Mouse (Mus musculus) right cerebral cortex, postnatal 14 days (tissue): ENCODE measurements around the gene Cox6a2.

Source experiments
- DNase-seq: peaks from one replicate; pipeline ENCODE4 v3.0.0; 2022

Gene Cox6a2

GRCm38 (mm10) chr7:128206152-128206551 is at the start of gene Cox6a2:
Gene Cox6a2 (minus strand): TSS chr7:128206387.
- DNase-seq, result no peak

DNA sequence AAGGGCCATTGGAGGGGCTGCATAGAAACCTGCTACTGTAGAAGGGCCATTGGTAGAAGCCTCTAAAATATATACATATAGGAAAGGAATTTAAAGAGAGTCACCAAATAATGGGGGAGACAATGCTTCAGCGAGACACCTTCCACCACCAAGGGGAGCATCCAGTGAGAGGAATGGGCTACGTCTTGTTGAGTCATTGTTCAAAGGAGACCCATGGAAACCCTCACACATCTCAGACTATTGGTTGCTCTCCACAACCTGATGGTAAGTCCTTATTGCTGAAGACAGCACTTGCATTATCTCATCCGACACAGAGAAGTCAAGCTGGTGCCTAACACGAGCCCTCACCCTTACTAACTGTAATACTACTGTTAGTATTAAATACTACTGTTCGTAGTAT is 49.6 kb upstream of the Cox6a2 start:
- no peak for DNase-seq

DNA sequence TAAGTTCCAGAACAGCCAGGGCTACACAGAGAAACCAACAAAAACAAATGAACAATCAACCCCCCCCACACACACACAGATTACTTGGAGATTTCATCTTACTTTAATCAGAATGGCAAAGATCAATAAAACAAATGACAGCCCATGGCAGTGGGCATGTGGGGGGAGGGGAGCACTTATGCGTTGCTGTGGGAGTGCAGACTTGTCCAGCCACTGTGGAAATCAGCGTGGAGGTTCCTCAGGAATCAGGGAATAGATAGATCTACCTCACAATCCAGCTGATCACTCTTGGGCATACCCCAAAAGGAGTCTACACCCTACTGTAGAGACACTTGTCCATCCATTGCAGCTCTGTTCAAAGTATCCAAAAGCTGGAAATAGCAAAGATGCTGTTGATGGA is 48.8 kb upstream of the Cox6a2 start:
- DNase-seq, result no peak

- peak; percentile 75 for DNase-seq
Observed at GRCm38 (mm10) chr7:128252609-128253008, 46.4 kb upstream of the Cox6a2 start.

GRCm38 (mm10) chr7:128251946-128252345 is 45.8 kb upstream of the Cox6a2 start:
- no peak for DNase-seq

- no peak for DNase-seq
Observed at GRCm38 (mm10) chr7:128249998-128250397, 43.8 kb upstream of the Cox6a2 start.

DNA sequence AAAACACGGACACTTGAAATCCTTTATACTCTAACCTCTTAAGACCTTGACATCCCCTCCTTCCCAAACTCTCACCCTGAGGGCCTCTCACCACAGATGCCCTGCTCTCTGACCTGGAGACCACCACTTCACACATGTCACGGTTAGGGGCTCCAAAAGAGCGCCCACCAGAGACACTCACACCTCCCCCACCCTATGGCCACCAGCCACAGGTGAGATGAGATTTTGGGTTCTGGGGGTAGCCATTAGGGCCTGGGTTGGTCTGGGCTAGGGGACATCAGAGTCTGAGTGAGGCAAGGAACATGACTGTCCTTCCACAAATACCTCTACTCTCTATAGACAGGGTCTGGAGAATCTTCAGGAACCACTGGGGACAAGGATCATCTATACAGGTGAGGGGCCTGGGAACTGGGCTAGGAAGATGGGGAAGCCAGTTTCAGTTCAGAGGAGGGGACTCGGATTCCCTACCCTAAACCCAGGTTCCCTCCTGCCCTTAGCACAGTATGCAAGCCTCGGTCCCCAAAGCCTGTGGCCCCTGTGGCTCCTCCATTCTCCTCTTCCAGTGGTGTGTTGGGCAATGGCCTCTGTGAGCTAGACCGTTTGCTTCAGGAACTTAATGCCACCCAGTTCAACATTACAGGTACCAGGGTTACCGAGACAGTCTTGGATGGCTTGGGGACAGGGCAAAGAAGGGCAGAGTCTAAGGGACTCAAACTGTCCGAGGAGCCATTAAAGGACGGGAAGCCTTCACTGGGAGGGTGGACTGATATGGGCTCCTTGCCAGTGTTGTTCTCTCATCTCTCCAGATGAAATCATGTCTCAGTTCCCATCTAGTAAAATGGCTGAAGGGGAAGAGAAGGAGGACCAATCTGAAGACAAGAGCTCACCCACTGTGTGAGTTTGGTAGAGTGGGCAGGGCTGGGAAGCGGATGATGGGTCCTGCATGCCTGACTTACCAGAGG is 42.2 kb upstream of the Cox6a2 start:
- DNase-seq, result no peak

- peak; percentile 91 for DNase-seq
Observed at GRCm38 (mm10) chr7:128247443-128247842, 41.3 kb upstream of the Cox6a2 start.

- peak; percentile 57 for DNase-seq
Observed at GRCm38 (mm10) chr7:128246496-128247391, 40.6 kb upstream of the Cox6a2 start, which contains the start of gene Tgfb1i1. Gene Tgfb1i1 (plus strand): TSS chr7:128246812.

GRCm38 (mm10) chr7:128245547-128245946 is 39.4 kb upstream of the Cox6a2 start:
- no peak for DNase-seq

DNA sequence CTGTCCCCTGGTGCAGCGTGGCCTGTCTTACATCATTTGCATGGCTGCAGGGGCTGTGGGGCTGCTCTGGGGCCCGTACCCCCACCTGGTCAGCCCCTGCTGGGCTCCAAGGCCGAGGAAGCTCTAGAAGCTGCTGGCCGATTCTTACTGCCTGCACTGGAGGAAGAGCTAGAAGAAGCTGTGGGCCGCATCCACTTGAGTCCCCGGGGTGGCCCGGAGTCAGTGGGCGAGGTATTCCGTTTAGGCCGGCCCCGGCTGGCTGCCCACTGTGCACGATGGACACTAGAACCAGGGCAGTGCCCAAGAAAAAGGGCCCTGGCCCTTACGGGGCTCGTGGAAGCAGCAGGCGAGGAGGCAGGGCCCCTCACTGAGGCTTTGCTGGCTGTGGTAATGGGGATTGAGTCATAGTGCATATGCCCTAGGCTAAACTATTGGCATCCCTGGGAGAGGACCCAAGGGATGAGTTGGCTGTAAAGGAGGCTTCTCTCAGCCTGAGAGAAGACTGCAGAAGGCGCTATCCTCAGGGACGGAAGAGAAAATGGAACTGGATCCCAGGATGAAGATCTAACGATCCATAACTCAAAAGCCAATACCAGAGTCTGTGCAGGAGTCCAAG is 38.3 kb upstream of the Cox6a2 start:
- DNase-seq, result no peak

- no peak for DNase-seq
Observed at GRCm38 (mm10) chr7:128243921-128244320, 37.7 kb upstream of the Cox6a2 start.

DNA sequence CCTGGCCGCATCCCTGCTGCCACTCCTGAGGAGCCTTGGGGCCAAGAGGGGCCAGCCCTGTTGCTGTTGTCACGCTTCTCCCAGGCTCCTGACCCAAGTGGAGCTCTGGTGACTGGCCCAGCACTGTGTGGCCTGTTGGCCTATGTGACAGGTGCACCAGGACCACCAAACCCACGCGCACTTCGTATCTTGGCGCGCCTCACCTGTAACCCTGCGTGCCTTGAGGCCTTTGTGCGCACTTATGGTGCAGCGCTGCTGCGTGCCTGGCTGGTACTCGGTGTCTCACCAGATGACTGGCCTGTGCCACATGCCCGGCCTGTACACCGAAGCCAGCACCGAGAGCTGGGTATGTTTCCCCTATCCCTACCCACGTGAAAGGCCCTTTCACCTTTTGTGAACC is 36.1 kb upstream of the Cox6a2 start:
- DNase-seq, result no peak

DNA sequence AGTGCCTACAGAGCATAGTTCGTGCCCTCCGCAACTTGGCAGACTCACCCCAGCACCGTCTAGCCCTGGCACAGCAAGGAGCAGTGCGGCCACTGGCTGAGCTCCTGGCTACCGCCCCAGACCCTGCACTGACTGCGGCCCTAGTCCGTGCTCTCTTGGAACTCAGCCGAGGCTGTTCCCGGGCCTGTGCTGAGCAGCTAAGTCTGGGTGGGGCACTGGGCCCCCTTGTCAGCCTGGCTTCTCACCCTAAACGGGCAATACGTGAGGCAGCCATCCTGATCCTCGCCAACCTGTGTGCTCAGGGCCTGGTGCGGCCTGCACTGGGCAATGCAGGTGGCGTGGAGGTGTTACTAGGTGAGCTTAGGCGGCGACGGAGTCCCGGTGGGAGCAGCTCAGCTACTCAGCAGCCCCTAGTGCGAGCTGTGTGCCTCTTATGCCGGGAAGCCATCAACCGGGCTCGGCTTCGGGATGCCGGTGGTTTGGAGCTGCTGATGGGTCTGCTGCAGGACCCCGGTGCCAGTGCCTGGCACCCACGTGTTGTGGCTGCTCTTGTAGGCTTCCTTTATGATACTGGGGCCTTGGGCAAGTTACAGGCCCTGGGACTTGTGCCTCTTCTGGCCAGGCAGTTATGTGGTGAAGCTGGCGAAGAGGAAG is 34.1 kb upstream of the Cox6a2 start:
- DNase-seq, result no peak

DNA sequence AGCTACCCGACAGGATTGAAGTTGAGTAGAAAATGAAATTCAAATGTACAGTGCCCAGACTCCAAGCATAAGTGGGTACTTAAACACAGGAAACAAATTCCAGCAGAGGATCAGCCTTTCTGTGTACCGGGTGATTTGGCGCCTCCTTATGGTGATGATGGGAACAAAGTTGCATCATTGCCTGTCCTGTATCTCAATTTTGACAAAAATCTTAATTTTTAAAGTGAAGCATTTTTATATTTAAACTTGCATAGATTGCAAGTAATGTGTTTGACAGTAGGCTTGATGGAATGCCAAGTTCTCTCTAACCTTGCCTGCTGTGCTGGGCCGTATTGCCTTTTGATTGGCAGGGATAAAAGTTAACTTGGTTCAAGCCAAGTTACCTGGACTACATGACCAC is 32.8 kb upstream of the Cox6a2 start:
- no peak for DNase-seq

DNA sequence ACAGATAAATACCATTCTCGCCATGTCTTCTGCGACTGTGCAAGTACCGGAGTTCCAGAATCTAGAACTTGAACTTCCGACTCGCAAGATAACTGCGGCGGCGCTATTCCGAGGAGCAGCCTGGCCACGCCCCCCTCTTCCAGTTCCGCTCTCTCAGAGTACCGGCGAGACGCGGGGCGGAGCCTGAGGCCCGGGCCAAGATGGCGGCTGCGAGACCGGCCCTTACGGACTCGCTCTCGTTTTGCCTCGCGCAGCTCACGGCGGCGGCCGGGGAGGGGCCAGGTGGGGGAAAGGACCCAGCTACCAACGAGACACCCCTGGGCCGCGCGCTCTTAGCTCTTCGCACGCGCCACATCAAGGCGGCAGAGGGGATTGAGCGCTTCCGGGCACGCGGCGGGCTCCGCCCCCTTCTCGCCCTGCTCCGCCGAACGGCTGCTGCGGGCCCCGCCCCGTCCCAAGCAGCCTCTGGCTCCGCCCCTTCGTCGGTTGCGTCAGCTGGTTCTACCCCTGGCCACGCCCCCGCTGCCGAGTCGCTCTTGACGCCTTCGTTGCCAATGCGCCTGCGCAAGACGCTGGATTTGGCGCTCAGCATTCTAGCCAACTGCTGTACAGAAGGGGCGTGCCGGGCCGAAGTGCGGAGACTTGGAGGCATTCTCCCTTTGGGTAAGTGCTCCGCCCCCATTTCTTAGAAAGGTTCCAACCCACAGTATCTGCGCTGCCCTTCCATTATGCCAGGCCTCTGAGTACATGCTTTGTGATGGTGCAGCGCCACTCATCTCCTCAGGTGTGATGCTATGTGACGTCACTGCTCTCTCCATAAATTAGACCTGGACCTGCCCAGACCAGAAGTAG is 32.0 kb upstream of the Cox6a2 start, which contains the start of gene 9130023H24Rik:
9130023H24Rik (minus strand) TSS at position 105 of the 852 bp plus-strand sequence.
- DNase-seq, result peak; percentile 100

DNA sequence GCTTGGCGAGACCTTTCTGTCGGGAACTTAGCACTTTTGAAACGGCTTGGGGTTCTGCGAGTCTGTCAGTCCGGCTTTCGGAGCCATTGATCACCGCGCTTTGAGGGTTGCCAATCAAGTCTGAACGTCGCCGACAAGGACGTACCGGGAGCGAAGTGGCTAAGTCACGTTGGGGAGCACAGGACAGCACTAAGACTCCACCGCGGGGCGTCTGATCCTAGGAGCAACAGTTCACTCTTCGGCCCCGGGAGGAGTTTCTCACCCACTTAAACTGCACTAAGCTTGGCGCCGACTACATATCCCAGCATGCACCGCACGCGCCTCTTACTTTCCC is 31.4 kb upstream of the Cox6a2 start:
- DNase-seq, result no peak

DNA sequence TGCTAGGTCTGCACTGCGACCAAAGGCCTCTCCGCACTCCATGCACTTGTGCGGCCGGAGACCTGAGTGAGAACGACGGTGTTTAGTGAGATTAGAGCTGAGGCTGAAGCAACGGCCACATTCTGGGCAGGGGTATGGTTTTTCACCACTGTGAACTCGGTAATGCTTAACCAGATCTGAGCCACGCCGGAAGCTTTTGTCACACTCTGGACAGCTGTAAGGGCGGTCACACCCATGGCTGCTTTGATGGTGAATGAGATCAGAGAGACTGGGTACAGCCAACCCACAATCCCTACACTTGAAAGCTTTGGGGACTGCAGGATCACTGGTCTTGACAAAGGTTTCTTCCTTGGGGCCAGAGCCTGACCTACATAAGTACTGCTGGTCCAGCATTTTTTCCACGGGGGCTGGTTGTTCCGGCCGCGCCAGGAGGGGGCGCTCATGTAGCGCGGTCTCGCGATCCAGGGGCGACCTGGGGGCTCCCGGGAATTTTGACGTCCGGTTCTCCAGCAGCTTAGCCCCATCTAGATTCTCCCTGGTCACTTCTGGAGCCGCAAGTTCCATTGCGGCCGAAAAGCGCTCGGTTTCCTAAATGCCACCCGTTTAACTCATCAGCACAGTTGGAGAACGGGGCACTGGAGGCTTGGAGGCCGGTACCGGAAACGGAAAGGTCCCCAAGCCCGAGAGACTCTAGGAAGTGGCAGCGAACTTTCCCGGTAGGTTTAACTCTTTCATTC is 30.8 kb upstream of the Cox6a2 start, which contains the start of gene Armc5:
Armc5 (plus strand) TSS at position 487 of the 737 bp plus-strand sequence.
- DNase-seq, result peak; percentile 79

DNA sequence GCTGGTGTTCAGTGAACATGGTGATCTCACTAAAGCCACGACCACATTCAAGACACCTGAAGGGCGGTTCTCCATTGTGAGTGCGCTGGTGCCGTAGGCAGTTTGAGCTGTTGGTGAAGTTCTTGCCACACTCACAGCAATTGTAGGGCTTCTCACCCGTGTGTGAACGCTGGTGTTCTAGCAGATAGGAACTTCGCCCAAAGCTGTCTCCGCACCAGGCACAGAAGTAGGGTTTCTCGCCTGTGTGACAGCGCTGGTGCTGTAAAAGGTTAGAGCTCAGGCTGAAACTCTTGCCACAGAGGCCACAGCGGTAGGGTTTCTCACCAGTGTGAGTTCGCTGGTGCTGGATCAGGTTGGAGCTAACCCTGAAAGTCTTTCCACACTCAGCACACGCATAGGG is 30.2 kb upstream of the Cox6a2 start:
- no peak for DNase-seq

GRCm38 (mm10) chr7:128235481-128235880 is 29.3 kb upstream of the Cox6a2 start:
- no peak for DNase-seq

- DNase-seq, result no peak
Observed at GRCm38 (mm10) chr7:128234796-128235195, 28.6 kb upstream of the Cox6a2 start.
